10 mouse cellular contexts compared by ENCODE assay signal in genomic region chr6:114854368-114854767, GRCm38 (mm10).
DNase-seq lines count a peak whose midpoint lies in the region; ATAC-seq and TF ChIP-seq lines count a peak whose summit lies in the region.
"Had no signal": no experiment of that assay in that cellular context is flagged by ENCODE, and none has a peak within 500 bp of the region (broad histone marks: within the 10 kb centered on the region; RNA-seq: fewer than 3 reads in every experiment).

No protein-coding gene starts in this region.

- H3K4me3 ChIP-seq in gastrocnemius, adult 2 months, result no peak overlapping the region
- H3K4me3 ChIP-seq in layer of hippocampus, adult 2 months, result no peak overlapping the region
- no peak overlapping the region for H3K4me3 ChIP-seq in hindbrain, embryonic 13.5 days

- H3K27me3 ChIP-seq in hindbrain, embryonic 13.5 days, result peaks cover 4% of the 10 kb centered on the region; the same call in 1 of the 2 replicates

- peaks cover 9% of the 10 kb centered on the region for H3K36me3 ChIP-seq in hindbrain, embryonic 13.5 days

- H3K9me3 ChIP-seq in hindbrain, embryonic 13.5 days, result no peaks in the 10 kb centered on the region

- no peak for TF ChIP-seq CTCF in gastrocnemius, adult 2 months (IDR thresholded peaks at IDR 0.05)
- TF ChIP-seq CTCF in layer of hippocampus, adult 2 months (conservative IDR thresholded peaks at IDR 0.05), result no peak

- 55% methylated on average over 2 of the region's 2 CpGs for WGBS in hindbrain, embryonic 13.5 days

- H3K4me2 ChIP-seq in hindbrain, embryonic 13.5 days, result no peak overlapping the region

- H3K4me1 ChIP-seq in hindbrain, embryonic 13.5 days (replicated peaks), result peaks cover 63% of the 10 kb centered on the region

- no peak overlapping the region for H3K9ac ChIP-seq in hindbrain, embryonic 13.5 days

- no peak for DNase-seq in gastrocnemius, adult 2 months
- no peak for DNase-seq in gastrocnemius, postnatal 4 days (ENCODE audit: low spot score in 2 of 2)
- DNase-seq in layer of hippocampus, adult 2 months (ENCODE audit: low spot score in 2 of 2), result no peak
- DNase-seq in layer of hippocampus, adult 9-11 months, result no peak
- DNase-seq in ZHBTc4 (ENCODE audit: low read depth, low spot score), result peak; percentile 47
- no peak for DNase-seq in spleen, adult 18-20 months
- no peak for DNase-seq in ovary, postnatal 10 days (ENCODE audit: low spot score)
- DNase-seq: cerebellum, postnatal 25 days; right cerebral cortex, postnatal 14 days had no signal

- H3K27ac ChIP-seq in gastrocnemius, adult 2 months, result 0 out of 2 replicates have a peak overlapping the region, but pooled peaks have one; percentile 12
- H3K27ac ChIP-seq in layer of hippocampus, adult 2 months, result peak overlapping the region; percentile 32; the same call in 1 of the 2 replicates
- 0 out of 2 replicates have a peak overlapping the region, but pooled peaks have one; percentile 3 for H3K27ac ChIP-seq in hindbrain, embryonic 13.5 days

- no peak for ATAC-seq in hindbrain, embryonic 13.5 days (ENCODE audit: low FRiP score)

- intact Hi-C loops in gastrocnemius, adult 2 months (cut with DNase I), result no loop called here
